Mouse (Mus musculus) mouse trophoblast stem cell (cell line): ENCODE measurements around the gene Dock2.

ENCODE experiments used
- in situ Hi-C, 2 experiments: fragments of 300-500 bp; cut with MseI, MboI; formaldehyde crosslinking; loops; 2 replicates in 1 of 2; 3 replicates in 1 of 2; pipeline ENCODE4 v1.15.1; 2025

Dock2 gene

GRCm38 (mm10) chr11:34202769-34203168, 580.9 kb downstream of the Dock2 start:
- in situ Hi-C loops, result no loop called here

GRCm38 (mm10) chr11:34195142-34195541, 588.5 kb downstream of the Dock2 start:
- in situ Hi-C loops, result no loop called here

- in situ Hi-C loops, result no loop called here
These were observed 589.3 kb downstream of the Dock2 start for GRCm38 (mm10) chr11:34194158-34194941.

GRCm38 (mm10) chr11:34193658-34194057, 590.0 kb downstream of the Dock2 start:
- in situ Hi-C loops, result no loop called here

- in situ Hi-C loops, result no loop called here
These were observed 599.4 kb downstream of the Dock2 start for GRCm38 (mm10) chr11:34184266-34184665.

- in situ Hi-C loops, result no loop called here
These were observed 602.2 kb downstream of the Dock2 start for GRCm38 (mm10) chr11:34181214-34182117.

GRCm38 (mm10) chr11:34178752-34179151, 604.9 kb downstream of the Dock2 start:
- in situ Hi-C loops, result no loop called here
